Mouse (Mus musculus) stomach, embryonic 14.5 days (tissue): ENCODE data around the gene Cd302. TPM values are rescaled to one million over a fixed set of nuclear protein-coding genes. Genes with fewer than 3 reads are reported as not detected.

Source experiments
- ATAC-seq: fragments of 200-750 bp; cut with Nextera tagmentation; 2 replicates; pipeline ENCODE4 v1.8.0; 2017; ENCODE audit warnings: low read depth, moderate TSS enrichment; ENCODE audit not compliant: insufficient number of reproducible peaks, insufficient read depth, low FRiP score
- H3K27ac ChIP-seq: fragments of 300-500 bp; sonication (generic); 2 replicates; pipeline ENCODE4 v1.5.1; 2014; ENCODE audit warnings: mild to moderate bottlenecking, low read length, moderate library complexity, mixed read lengths
- H3K27me3 ChIP-seq: fragments of 300-500 bp; sonication (generic); 2 replicates; pipeline ENCODE4 v1.6.1; 2014; ENCODE audit warnings: low read length, control low read depth, mixed read lengths; ENCODE audit not compliant: control insufficient read depth, insufficient read depth
- H3K36me3 ChIP-seq: fragments of 300-500 bp; sonication (generic); 2 replicates; pipeline ENCODE4 v1.6.1; 2014; ENCODE audit warnings: mild to moderate bottlenecking, control low read depth, low read length, moderate library complexity, mixed read lengths; ENCODE audit not compliant: control insufficient read depth, insufficient read depth
- H3K4me1 ChIP-seq: fragments of 300-500 bp; sonication (generic); 2 replicates; pipeline ENCODE4 v1.6.1; 2014; ENCODE audit warnings: low read length, control low read depth, mixed read lengths; ENCODE audit not compliant: control insufficient read depth, insufficient read depth
- H3K4me2 ChIP-seq: fragments of 300-500 bp; sonication (generic); replicated peaks from 2 replicates; pipeline ENCODE4 v1.6.1; 2014; ENCODE audit warnings: low read depth, low read length, control low read depth
- H3K4me3 ChIP-seq: fragments of 300-500 bp; sonication (generic); 2 replicates; pipeline ENCODE4 v1.5.1; 2014; ENCODE audit warnings: low read depth, low read length, control low read depth
- H3K9ac ChIP-seq: fragments of 300-500 bp; sonication (generic); replicated peaks from 2 replicates; pipeline ENCODE4 v1.6.1; 2014; ENCODE audit warnings: low read depth, mild to moderate bottlenecking, control low read depth, low read length, moderate library complexity, mixed read lengths
- H3K9me3 ChIP-seq: fragments of 300-500 bp; sonication (generic); 2 replicates; pipeline ENCODE4 v1.6.1; 2016; ENCODE audit warnings: low read depth, low read length, control low read depth; ENCODE audit not compliant: control insufficient read depth
- WGBS: fragments of 180-500 bp; shearing (Covaris S2); extraction: QIAGEN DNeasy Blood & Tissue Kit; methylation state at CpG from one replicate; pipeline ENCODE4 v1.1.7; 2014; 5-methylcytosine and 5-hydroxymethylcytosine counted together
- polyA plus RNA-seq: library from polyadenylated mRNA; unstranded; fragments of >200 nt; fragmentation: Nextera tagmentation; extraction: Ambion mirVana; gene quantifications from 2 replicates; pipeline ENCODE4 v1.2.1, GENCODE M21; 2014

Cd302 gene
- polyA plus RNA-seq, 1 experiment from 2014 or later: 47.5 TPM

DNA sequence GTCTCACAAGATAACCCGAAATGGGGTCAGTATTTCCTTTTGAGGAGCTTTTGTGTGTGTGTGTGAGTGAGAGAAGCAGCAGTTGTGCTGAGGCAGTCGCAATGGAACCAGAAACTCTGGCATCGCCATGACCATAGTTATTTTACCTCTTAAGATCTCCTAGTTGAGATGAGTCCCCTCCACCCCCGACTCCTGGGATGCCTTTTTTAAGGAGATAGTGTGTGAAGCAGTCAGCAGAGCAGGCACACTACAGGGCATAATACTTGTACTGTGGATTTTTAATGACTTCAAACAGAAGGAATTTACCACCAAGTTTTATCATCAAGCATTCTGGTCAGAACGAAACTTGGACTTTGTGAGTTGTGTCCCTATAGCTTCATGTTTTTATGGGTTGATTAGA is 73.5 kb downstream of the Cd302 start:
- Histone ChIP-seq H3K9me3 (no peaks in the 10 kb centered on the region), H3K27ac (no peak overlapping the region), H3K4me1 (peaks cover 11% of the 10 kb centered on the region; the same call in 1 of the 2 replicates), H3K9ac (peak overlapping the region; percentile 95; the same call in 1 of the 2 replicates), H3K4me2 (peak overlapping the region; percentile 81), H3K4me3 (peak overlapping the region; percentile 90), H3K27me3 (no peaks in the 10 kb centered on the region), H3K36me3 (peaks cover 4% of the 10 kb centered on the region; the same call in 1 of the 2 replicates)
- no peak for ATAC-seq
- 19% methylated on average over 5 of the region's 5 CpGs for WGBS

GRCm38 (mm10) chr2:60209703-60210651 is 74.3 kb downstream of the Cd302 start, which contains the start of the genes Baz2b and March7:
Gene Baz2b (minus strand): TSS chr2:60209839.
Gene March7 (plus strand): TSS chr2:60209887.
- peak; percentile 91 for ATAC-seq
- under 1% methylated on average over 75 of the region's 109 CpGs for WGBS
- H3K4me1 ChIP-seq: peaks cover 11% of the 10 kb centered on the region; the same call in 1 of the 2 replicates

DNA sequence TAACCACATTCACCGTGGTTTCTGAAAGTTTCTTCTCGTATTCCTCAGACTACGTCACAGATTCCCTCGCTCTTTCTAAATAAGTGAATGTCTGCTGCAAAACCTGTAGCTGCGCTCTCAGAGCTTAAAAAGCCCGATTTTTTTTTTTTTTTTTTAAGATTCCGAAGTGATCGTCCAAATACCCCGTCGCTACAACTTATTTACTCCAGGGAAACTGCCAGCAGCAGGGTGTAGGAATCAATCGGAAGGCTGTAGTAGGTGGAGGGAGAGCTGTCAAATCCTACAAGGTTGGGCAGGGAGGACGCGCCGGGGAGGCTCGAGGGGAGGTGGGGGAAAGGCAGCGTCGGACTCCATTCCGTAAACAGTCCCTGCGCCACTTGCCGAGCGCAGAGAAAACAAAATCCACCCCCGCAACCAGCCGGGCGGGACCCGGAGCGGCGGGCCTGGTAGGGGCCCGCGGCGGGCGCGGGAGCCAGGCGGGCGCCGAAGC is 75.1 kb downstream of the Cd302 start:
- peak overlapping the region; percentile 95 for H3K9ac ChIP-seq
- peak overlapping the region; percentile 90 for H3K4me3 ChIP-seq
- peaks cover 11% of the 10 kb centered on the region; the same call in 1 of the 2 replicates for H3K4me1 ChIP-seq
- H3K4me2 ChIP-seq: peak overlapping the region; percentile 69
- ATAC-seq: 0 out of 2 replicates have a peak, but pooled peaks have one; percentile 25
- no peaks in the 10 kb centered on the region for H3K27me3 ChIP-seq
- no peaks in the 10 kb centered on the region for H3K9me3 ChIP-seq
- peak overlapping the region; percentile 76 for H3K27ac ChIP-seq
- H3K36me3 ChIP-seq: peaks cover 6% of the 10 kb centered on the region; the same call in 1 of the 2 replicates
- WGBS: under 1% methylated on average over 35 of the region's 35 CpGs

More at GRCm38 (mm10) chr2:60209703-60210651, 74.3 kb downstream of the Cd302 start, which contains the start of the genes Baz2b and March7:
- Histone ChIP-seq H3K36me3 (peaks cover 6% of the 10 kb centered on the region; the same call in 1 of the 2 replicates), H3K4me2 (peak within 1 kb of the TSS; percentile 81), H3K9ac (peak within 1 kb of the TSS; percentile 95), H3K27ac (peak within 1 kb of the TSS; percentile 81), H3K27me3 (no peaks in the 10 kb centered on the region), H3K9me3 (no peaks in the 10 kb centered on the region), H3K4me3 (peak within 1 kb of the TSS; percentile 90)

DNA sequence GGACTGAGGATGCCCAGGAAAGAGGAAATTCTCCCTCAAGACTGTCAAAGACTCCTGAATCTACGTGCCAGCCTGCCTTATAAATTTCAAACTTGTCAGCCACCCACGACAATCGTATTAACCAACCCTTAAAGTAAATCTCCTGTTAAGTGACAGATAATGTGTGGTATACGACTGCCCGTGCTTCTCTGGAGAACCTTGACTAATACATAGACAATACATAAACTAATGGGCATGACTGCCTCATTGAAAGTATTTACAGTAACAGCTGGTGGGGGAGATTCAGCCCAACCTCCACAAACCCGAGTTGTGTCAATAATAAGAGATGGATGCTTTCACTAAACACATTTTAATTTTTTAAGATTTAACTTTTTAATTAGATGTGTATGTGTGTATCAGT is 78.5 kb downstream of the Cd302 start:
- Histone ChIP-seq H3K4me3 (no peak overlapping the region), H3K27me3 (no peaks in the 10 kb centered on the region), H3K4me1 (peaks cover 1% of the 10 kb centered on the region; the same call in 1 of the 2 replicates), H3K4me2 (no peak overlapping the region), H3K9ac (no peak overlapping the region), H3K9me3 (no peaks in the 10 kb centered on the region), H3K36me3 (peaks cover 3% of the 10 kb centered on the region; the same call in 1 of the 2 replicates), H3K27ac (no peak overlapping the region)
- ATAC-seq: no peak
- 79% methylated on average over 6 of the region's 6 CpGs for WGBS

DNA sequence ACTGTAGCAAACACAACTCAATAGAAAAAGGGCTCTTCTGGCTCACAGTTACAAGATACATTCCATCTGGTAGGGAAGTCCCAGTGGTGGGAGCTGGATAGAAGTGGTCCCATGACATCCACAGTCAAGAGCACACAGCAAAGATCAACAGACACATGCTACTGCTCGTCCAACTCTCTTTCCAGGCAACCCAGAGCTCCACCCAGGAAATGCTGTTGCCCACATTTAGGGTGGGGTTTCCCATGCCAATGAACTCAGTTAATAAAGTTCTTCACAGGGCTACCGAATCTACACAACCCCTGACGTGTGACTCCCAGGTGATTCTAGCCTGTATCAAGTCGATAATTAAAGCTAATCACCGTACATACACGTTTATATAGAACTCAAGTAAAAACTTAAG is 80.1 kb downstream of the Cd302 start:
- H3K4me2 ChIP-seq: no peak overlapping the region
- H3K9ac ChIP-seq: no peak overlapping the region
- H3K9me3 ChIP-seq: no peaks in the 10 kb centered on the region
- H3K27me3 ChIP-seq: no peaks in the 10 kb centered on the region
- no peak overlapping the region for H3K27ac ChIP-seq
- H3K4me3 ChIP-seq: no peak overlapping the region
- no peaks in the 10 kb centered on the region for H3K4me1 ChIP-seq
- no peak for ATAC-seq
- WGBS: 84% methylated on average over 6 of the region's 6 CpGs
- peaks cover 3% of the 10 kb centered on the region; the same call in 1 of the 2 replicates for H3K36me3 ChIP-seq

DNA sequence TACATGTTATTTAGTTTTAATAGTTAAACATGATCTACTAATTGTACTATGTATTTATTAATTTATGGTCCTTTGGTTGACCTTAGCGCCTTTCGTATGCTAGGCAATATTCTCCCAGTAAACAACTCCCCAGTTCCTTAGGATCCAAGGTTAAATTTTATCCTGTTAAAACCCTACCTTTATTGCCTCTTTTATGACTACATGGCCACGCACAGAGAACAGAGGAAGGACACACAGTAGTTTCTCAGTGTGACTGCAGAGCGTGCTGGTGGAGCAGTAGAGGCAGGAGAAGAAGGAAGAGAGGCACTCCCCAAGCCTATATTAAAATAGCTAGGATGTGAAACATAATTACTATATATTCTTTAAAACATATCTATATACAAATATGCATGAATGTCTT is 80.6 kb downstream of the Cd302 start:
- WGBS: 92% methylated on average over 4 of the region's 4 CpGs
- H3K4me1 ChIP-seq: no peaks in the 10 kb centered on the region
- no peak overlapping the region for H3K4me3 ChIP-seq
- H3K36me3 ChIP-seq: peaks cover 3% of the 10 kb centered on the region; the same call in 1 of the 2 replicates
- H3K9ac ChIP-seq: no peak overlapping the region
- H3K9me3 ChIP-seq: no peaks in the 10 kb centered on the region
- H3K27ac ChIP-seq: no peak overlapping the region
- no peaks in the 10 kb centered on the region for H3K27me3 ChIP-seq
- ATAC-seq: no peak
- H3K4me2 ChIP-seq: no peak overlapping the region

DNA sequence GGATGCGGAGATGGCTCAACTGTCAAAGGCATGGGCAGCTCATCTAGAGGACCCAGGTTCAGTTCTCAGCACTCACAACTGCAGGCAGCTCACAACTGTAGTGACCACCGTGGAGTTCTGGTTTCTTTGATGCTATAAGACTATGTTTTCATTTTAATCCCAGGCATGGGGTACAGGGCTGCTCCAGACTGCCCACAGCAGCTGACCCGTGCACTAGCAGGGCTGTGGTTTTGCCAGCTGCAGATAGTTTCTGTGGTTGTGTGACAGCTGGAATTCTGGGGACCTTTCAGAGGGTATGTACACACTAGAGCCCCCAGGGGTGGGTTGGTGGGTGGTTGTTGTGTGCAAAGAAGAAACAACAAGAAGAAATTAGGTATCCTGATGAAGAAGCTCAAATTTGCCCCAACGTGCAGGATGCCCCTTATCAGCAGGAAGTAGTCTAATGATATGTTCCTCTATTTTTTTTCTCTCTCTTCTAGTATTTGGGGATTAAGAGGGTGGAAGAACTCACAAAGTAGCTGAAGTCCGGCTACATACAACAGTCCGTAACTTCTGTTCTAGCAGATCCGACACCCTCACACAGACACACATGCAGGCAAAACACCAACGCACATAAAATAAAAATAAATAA is 81.3 kb downstream of the Cd302 start:
- ATAC-seq: no peak
- no peaks in the 10 kb centered on the region for H3K9me3 ChIP-seq
- 85% methylated on average over 8 of the region's 8 CpGs for WGBS
- H3K36me3 ChIP-seq: peaks cover 3% of the 10 kb centered on the region; the same call in 1 of the 2 replicates
- H3K27me3 ChIP-seq: no peaks in the 10 kb centered on the region
- H3K4me2 ChIP-seq: no peak overlapping the region
- H3K27ac ChIP-seq: no peak overlapping the region
- H3K4me3 ChIP-seq: no peak overlapping the region
- H3K9ac ChIP-seq: no peak overlapping the region
- no peaks in the 10 kb centered on the region for H3K4me1 ChIP-seq
